Mouse (Mus musculus): Measurements from ENCODE around the gene Rnf220. TPM values are rescaled to one million over a fixed set of nuclear protein-coding genes. Genes with fewer than 3 reads are reported as not detected.

Rnf220 gene
- total and polyA plus RNA-seq, 2 experiments from 2014 or later: 122 to 192 TPM

GRCm38 (mm10) chr4:117473291-117473984 lies 23.4 kb downstream of the Rnf220 start:
- TF ChIP-seq CTCF (IDR thresholded peaks at IDR 0.05): no peak
- Histone ChIP-seq H3K4me3 (ENCODE audit: low read depth, low read length) (no peak overlapping the region), H3K27me3 (ENCODE audit: insufficient read depth, low read length) (0 out of 2 replicates have a peak, but pooled peaks cover 4% of the 10 kb centered on the region), H3K36me3 (ENCODE audit: insufficient read depth, low read length) (no peaks in the 10 kb centered on the region), H3K9me3 (ENCODE audit: low read length) (no peaks in the 10 kb centered on the region), H3K27ac (ENCODE audit: low read depth, low read length) (no peak overlapping the region), H3K4me2 (ENCODE audit: low read depth, low read length, poor library complexity, severe bottlenecking) (no peak overlapping the region), H3K9ac (replicated peaks; ENCODE audit: low read length, poor library complexity, severe bottlenecking) (no peak overlapping the region), H3K4me1 (ENCODE audit: insufficient read depth, low read length) (no peaks in the 10 kb centered on the region)
- ATAC-seq (ENCODE audit: low FRiP score) (no peak), DNase-seq (ENCODE audit: low spot score) (no peak)
- 74% methylated on average over 14 of the region's 14 CpGs for WGBS

- WGBS: 79% methylated on average over 4 of the region's 4 CpGs
- H3K9me3 ChIP-seq (ENCODE audit: low read length): no peaks in the 10 kb centered on the region
- ATAC-seq (ENCODE audit: low FRiP score) (no peak), DNase-seq (ENCODE audit: low spot score) (no peak)
- H3K27ac ChIP-seq (ENCODE audit: low read depth, low read length): no peak overlapping the region
- H3K36me3 ChIP-seq (ENCODE audit: insufficient read depth, low read length): no peaks in the 10 kb centered on the region
- no peak overlapping the region for H3K4me3 ChIP-seq (ENCODE audit: low read depth, low read length)
- no peaks in the 10 kb centered on the region for H3K4me1 ChIP-seq (ENCODE audit: insufficient read depth, low read length)
- no peak overlapping the region for H3K9ac ChIP-seq (replicated peaks; ENCODE audit: low read length, poor library complexity, severe bottlenecking)
- no peaks in the 10 kb centered on the region for H3K27me3 ChIP-seq (ENCODE audit: insufficient read depth, low read length)
- no peak overlapping the region for H3K4me2 ChIP-seq (ENCODE audit: low read depth, low read length, poor library complexity, severe bottlenecking)
- TF ChIP-seq CTCF (IDR thresholded peaks at IDR 0.05): no peak
These were observed 27.4 kb downstream of the Rnf220 start for GRCm38 (mm10) chr4:117469471-117469870.

- H3K9ac ChIP-seq (replicated peaks; ENCODE audit: low read length, poor library complexity, severe bottlenecking): no peak overlapping the region
- TF ChIP-seq CTCF (IDR thresholded peaks at IDR 0.05): no peak
- no peaks in the 10 kb centered on the region for H3K36me3 ChIP-seq (ENCODE audit: insufficient read depth, low read length)
- WGBS: 84% methylated on average over 7 of the region's 7 CpGs
- no peak for ATAC-seq (ENCODE audit: low FRiP score)
- H3K9me3 ChIP-seq (ENCODE audit: low read length): no peaks in the 10 kb centered on the region
- DNase-seq (ENCODE audit: low spot score): no peak
- no peak overlapping the region for H3K4me2 ChIP-seq (ENCODE audit: low read depth, low read length, poor library complexity, severe bottlenecking)
- no peak overlapping the region for H3K4me3 ChIP-seq (ENCODE audit: low read depth, low read length)
- no peak overlapping the region for H3K27ac ChIP-seq (ENCODE audit: low read depth, low read length)
- H3K4me1 ChIP-seq (ENCODE audit: insufficient read depth, low read length): no peaks in the 10 kb centered on the region
- H3K27me3 ChIP-seq (ENCODE audit: insufficient read depth, low read length): no peaks in the 10 kb centered on the region
These were observed 28.9 kb downstream of the Rnf220 start for GRCm38 (mm10) chr4:117467936-117468335.

GRCm38 (mm10) chr4:117449151-117449550 lies 47.7 kb downstream of the Rnf220 start:
- H3K9me3 ChIP-seq (ENCODE audit: low read length): no peaks in the 10 kb centered on the region
- no peak overlapping the region for H3K27ac ChIP-seq (ENCODE audit: low read depth, low read length)
- H3K4me2 ChIP-seq (ENCODE audit: low read depth, low read length, poor library complexity, severe bottlenecking): no peak overlapping the region
- H3K9ac ChIP-seq (replicated peaks; ENCODE audit: low read length, poor library complexity, severe bottlenecking): no peak overlapping the region
- DNase-seq (ENCODE audit: low spot score) (no peak), ATAC-seq (ENCODE audit: low FRiP score) (no peak)
- no peak overlapping the region for H3K4me3 ChIP-seq (ENCODE audit: low read depth, low read length)
- H3K4me1 ChIP-seq (ENCODE audit: insufficient read depth, low read length): no peaks in the 10 kb centered on the region
- no peaks in the 10 kb centered on the region for H3K27me3 ChIP-seq (ENCODE audit: insufficient read depth, low read length)
- no peak for TF ChIP-seq CTCF (IDR thresholded peaks at IDR 0.05)
- no peaks in the 10 kb centered on the region for H3K36me3 ChIP-seq (ENCODE audit: insufficient read depth, low read length)
- WGBS: 79% methylated on average over 1 of the region's 1 CpGs

GRCm38 (mm10) chr4:117447926-117448325 lies 48.9 kb downstream of the Rnf220 start:
- no peaks in the 10 kb centered on the region for H3K9me3 ChIP-seq (ENCODE audit: low read length)
- no peaks in the 10 kb centered on the region for H3K4me1 ChIP-seq (ENCODE audit: insufficient read depth, low read length)
- no peak overlapping the region for H3K4me2 ChIP-seq (ENCODE audit: low read depth, low read length, poor library complexity, severe bottlenecking)
- H3K36me3 ChIP-seq (ENCODE audit: insufficient read depth, low read length): no peaks in the 10 kb centered on the region
- TF ChIP-seq CTCF (IDR thresholded peaks at IDR 0.05): no peak
- no peak overlapping the region for H3K4me3 ChIP-seq (ENCODE audit: low read depth, low read length)
- ATAC-seq (ENCODE audit: low FRiP score) (no peak), DNase-seq (ENCODE audit: low spot score) (no peak)
- H3K27ac ChIP-seq (ENCODE audit: low read depth, low read length): no peak overlapping the region
- 93% methylated on average over 3 of the region's 3 CpGs for WGBS
- no peak overlapping the region for H3K9ac ChIP-seq (replicated peaks; ENCODE audit: low read length, poor library complexity, severe bottlenecking)
- no peaks in the 10 kb centered on the region for H3K27me3 ChIP-seq (ENCODE audit: insufficient read depth, low read length)

GRCm38 (mm10) chr4:117445516-117446207 lies 51.2 kb downstream of the Rnf220 start:
- 87% methylated on average over 19 of the region's 19 CpGs for WGBS
- ATAC-seq (ENCODE audit: low FRiP score): no peak
- H3K4me2 ChIP-seq (ENCODE audit: low read depth, low read length, poor library complexity, severe bottlenecking): no peak overlapping the region

More at GRCm38 (mm10) chr4:117445516-117446207, 51.2 kb downstream of the Rnf220 start:
- TF ChIP-seq CTCF (IDR thresholded peaks at IDR 0.05): no peak
- Histone ChIP-seq H3K27me3 (ENCODE audit: insufficient read depth, low read length) (no peaks in the 10 kb centered on the region), H3K4me3 (ENCODE audit: low read depth, low read length) (no peak overlapping the region), H3K27ac (ENCODE audit: low read depth, low read length) (no peak overlapping the region), H3K4me1 (ENCODE audit: insufficient read depth, low read length) (no peaks in the 10 kb centered on the region), H3K9me3 (ENCODE audit: low read length) (no peaks in the 10 kb centered on the region), H3K36me3 (ENCODE audit: insufficient read depth, low read length) (no peaks in the 10 kb centered on the region), H3K9ac (replicated peaks; ENCODE audit: low read length, poor library complexity, severe bottlenecking) (no peak overlapping the region)
- no peak for DNase-seq (ENCODE audit: low spot score)

Measured in midbrain, postnatal 0 days (tissue).